In the genomic region with DNA sequence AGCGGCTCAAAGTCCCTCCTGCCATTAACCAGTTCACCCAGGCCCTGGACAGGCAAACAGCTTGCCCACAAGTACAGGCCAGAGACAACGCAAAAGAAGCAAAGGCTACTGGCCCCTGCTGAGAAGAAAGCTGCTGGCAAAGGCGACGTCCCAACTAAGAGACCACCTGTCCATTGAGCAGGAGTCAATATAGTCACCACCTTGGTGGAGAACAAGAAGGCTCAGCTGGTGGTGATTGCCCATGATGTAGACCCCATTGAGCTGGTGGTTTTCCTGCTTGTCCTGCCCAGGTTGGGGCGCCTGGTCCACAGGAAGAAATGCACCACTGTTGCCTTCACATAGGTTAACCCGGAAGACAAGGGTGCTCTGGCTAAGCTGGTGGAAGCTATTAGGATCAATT, we compare ENCODE assay signal across 8 mouse cellular contexts. TPM values are rescaled to one million over a fixed set of nuclear protein-coding genes. Genes with fewer than 3 reads are reported as not detected.
DNase-seq lines count a peak whose midpoint lies in the region; ATAC-seq and TF ChIP-seq lines count a peak whose summit lies in the region.
"Not testable (repeated sequence)": the region's sequence is repeated elsewhere in the genome, so short reads cannot be mapped to it uniquely, and the experiment has no call there.
"Had no signal": no experiment of that assay in that cellular context is flagged by ENCODE, and none has a peak within 500 bp of the region (broad histone marks: within the 10 kb centered on the region; RNA-seq: fewer than 3 reads in every experiment).

No protein-coding gene starts in this region.

- WGBS in cerebellum, adult 2 months: 37% methylated on average over 6 of the region's 6 CpGs
- WGBS in heart, embryonic 12.5 days: 68% methylated on average over 6 of the region's 6 CpGs
- 70% methylated on average over 6 of the region's 6 CpGs for WGBS in intestine, embryonic 14.5 days
- 72% methylated on average over 6 of the region's 6 CpGs for WGBS in limb, embryonic 11.5 days
- WGBS in lung, embryonic 16.5 days: 60% methylated on average over 6 of the region's 6 CpGs
- WGBS in neural tube, embryonic 12.5 days: 65% methylated on average over 6 of the region's 6 CpGs

- not testable (repeated sequence) for H3K27me3 ChIP-seq in cerebellum, adult 2 months (ENCODE audit: control insufficient read depth, insufficient read depth, low read length); erythroblast, embryonic 14.5 days (ENCODE audit: control insufficient read depth); heart, embryonic 12.5 days (replicated peaks); intestine, embryonic 14.5 days (replicated peaks; ENCODE audit: control insufficient read depth, insufficient read depth, low read length); limb, embryonic 11.5 days (ENCODE audit: control insufficient read depth, insufficient read depth, low read length); lung, embryonic 16.5 days (ENCODE audit: control insufficient read depth, insufficient read depth, low read depth, low read length); neural tube, embryonic 12.5 days (replicated peaks)

- not testable (repeated sequence) for H3K4me1 ChIP-seq in cerebellum, adult 2 months (ENCODE audit: control insufficient read depth, insufficient read depth, low read length); limb, embryonic 11.5 days (ENCODE audit: control insufficient read depth, insufficient read depth, low read length)
- H3K4me1 ChIP-seq in erythroblast, embryonic 14.5 days (ENCODE audit: control insufficient read depth): peaks cover 27% of the 10 kb centered on the region
- peaks cover 16% of the 10 kb centered on the region for H3K4me1 ChIP-seq in heart, embryonic 12.5 days (replicated peaks)
- peaks cover 20% of the 10 kb centered on the region for H3K4me1 ChIP-seq in intestine, embryonic 14.5 days (replicated peaks; ENCODE audit: control insufficient read depth, insufficient read depth, low read length)
- H3K4me1 ChIP-seq in lung, embryonic 16.5 days (replicated peaks; ENCODE audit: control insufficient read depth, insufficient read depth, low read length): peaks cover 12% of the 10 kb centered on the region
- peaks cover 18% of the 10 kb centered on the region for H3K4me1 ChIP-seq in neural tube, embryonic 12.5 days

- not testable (repeated sequence) for H3K27ac ChIP-seq in cerebellum, adult 2 months (ENCODE audit: insufficient read depth, low read length); heart, embryonic 12.5 days (ENCODE audit: poor library complexity, severe bottlenecking); limb, embryonic 11.5 days (replicated peaks; ENCODE audit: low read depth, low read length); lung, embryonic 16.5 days (ENCODE audit: low read length); neural tube, embryonic 12.5 days
- 0 out of 2 replicates have a peak overlapping the region, but pooled peaks have one; percentile 34 for H3K27ac ChIP-seq in intestine, embryonic 14.5 days (ENCODE audit: low read depth)

- peak overlapping the region; percentile 43 for H3K4me3 ChIP-seq in cerebellum, adult 2 months (replicated peaks; ENCODE audit: insufficient read depth, low read depth, low read length)
- H3K4me3 ChIP-seq in erythroblast, embryonic 14.5 days (replicated peaks): peak overlapping the region; percentile 68
- peak overlapping the region; percentile 95 for H3K4me3 ChIP-seq in heart, embryonic 12.5 days
- H3K4me3 ChIP-seq in intestine, embryonic 14.5 days (ENCODE audit: low read depth, low read length): peak overlapping the region; percentile 87
- peak overlapping the region; percentile 80 for H3K4me3 ChIP-seq in limb, embryonic 11.5 days (ENCODE audit: low read depth, low read length)
- peak overlapping the region; percentile 68 for H3K4me3 ChIP-seq in lung, embryonic 16.5 days (ENCODE audit: low read length)
- H3K4me3 ChIP-seq in neural tube, embryonic 12.5 days: peak overlapping the region; percentile 79; the same call in 1 of the 2 replicates

- not testable (repeated sequence) for TF ChIP-seq POLR2A in cerebellum, adult 2 months (IDR thresholded peaks at IDR 0.05; ENCODE audit: borderline replicate concordance, insufficient read depth, low read length)

- peak overlapping the region; percentile 96 for H3K4me2 ChIP-seq in heart, embryonic 12.5 days
- peak overlapping the region; percentile 56 for H3K4me2 ChIP-seq in intestine, embryonic 14.5 days (ENCODE audit: low read length)
- H3K4me2 ChIP-seq in limb, embryonic 11.5 days (ENCODE audit: low read depth, severe bottlenecking): peak overlapping the region; percentile 85
- H3K4me2 ChIP-seq in lung, embryonic 16.5 days (ENCODE audit: low read depth, low read length): peak overlapping the region; percentile 55
- H3K4me2 ChIP-seq in neural tube, embryonic 12.5 days (replicated peaks): peak overlapping the region; percentile 77

- H3K9ac ChIP-seq in heart, embryonic 12.5 days: peak overlapping the region; percentile 92
- H3K9ac ChIP-seq in intestine, embryonic 14.5 days (ENCODE audit: low read length): peak overlapping the region; percentile 77; the same call in 1 of the 2 replicates
- not testable (repeated sequence) for H3K9ac ChIP-seq in limb, embryonic 11.5 days (ENCODE audit: low read length)
- H3K9ac ChIP-seq in lung, embryonic 16.5 days (ENCODE audit: low read length): peak overlapping the region; percentile 74
- peak overlapping the region; percentile 79; the same call in 1 of the 2 replicates for H3K9ac ChIP-seq in neural tube, embryonic 12.5 days

- not testable (repeated sequence) for ATAC-seq in heart, embryonic 12.5 days (ENCODE audit: insufficient number of reproducible peaks, low FRiP score); intestine, embryonic 14.5 days (replicated peaks; ENCODE audit: low FRiP score, low TSS enrichment, low read depth); limb, embryonic 11.5 days (ENCODE audit: insufficient number of reproducible peaks, low FRiP score, low TSS enrichment, low read depth); lung, embryonic 16.5 days (ENCODE audit: low read depth); neural tube, embryonic 12.5 days (ENCODE audit: low FRiP score, low read depth)

- not testable (repeated sequence) for H3K9me3 ChIP-seq in erythroblast, embryonic 14.5 days (ENCODE audit: control insufficient read depth, low read length); heart, embryonic 12.5 days (replicated peaks); intestine, embryonic 14.5 days (ENCODE audit: control insufficient read depth, low read length); limb, embryonic 11.5 days (ENCODE audit: control insufficient read depth, low read length); lung, embryonic 16.5 days (ENCODE audit: control insufficient read depth, low read length); neural tube, embryonic 12.5 days

- peak; percentile 12 to 16 for DNase-seq in cerebellum, adult 2 months
- not testable (repeated sequence) for DNase-seq in intestine, embryonic 14.5 days (ENCODE audit: low spot score); limb, embryonic 11.5 days (ENCODE audit: low spot score)

- TF ChIP-seq CTCF in cerebellum, adult 2 months (IDR thresholded peaks at IDR 0.05; ENCODE audit: borderline replicate concordance, insufficient read depth, low read depth, low read length): not testable (repeated sequence)

- peaks cover 36% of the 10 kb centered on the region for H3K36me3 ChIP-seq in erythroblast, embryonic 14.5 days (ENCODE audit: control insufficient read depth)
- peaks cover 10% of the 10 kb centered on the region for H3K36me3 ChIP-seq in heart, embryonic 12.5 days
- H3K36me3 ChIP-seq in intestine, embryonic 14.5 days (ENCODE audit: control insufficient read depth, insufficient read depth, low read length): peaks cover 31% of the 10 kb centered on the region
- not testable (repeated sequence) for H3K36me3 ChIP-seq in limb, embryonic 11.5 days (ENCODE audit: control insufficient read depth, insufficient read depth, low read length); neural tube, embryonic 12.5 days
- H3K36me3 ChIP-seq in lung, embryonic 16.5 days (ENCODE audit: control insufficient read depth, insufficient read depth, low read length): peaks cover 12% of the 10 kb centered on the region; the same call in 1 of the 2 replicates

RNA-seq across cellular contexts. Expression of a gene that starts 0.8 kb away (rescaled TPM):
- 4.0 and 4.4 TPM in 2 replicates for polyA plus RNA-seq in cerebellum, adult 2 months (2012; rRNA removed)
- not detected in 2 replicates for polyA plus RNA-seq in erythroblast, embryonic 14.5 days (2012)
- polyA plus RNA-seq in heart, embryonic 12.5 days (2016; fragmentation: Nextera tagmentation; extraction: Ambion mirVana): 3.9 and 4.1 TPM in 2 replicates
- polyA plus RNA-seq in intestine, embryonic 14.5 days (2014; fragmentation: Nextera tagmentation; extraction: Ambion mirVana): 6.1 and 9.5 TPM in 2 replicates
- 3.9 and 4.4 TPM in 2 replicates for polyA plus RNA-seq in limb, embryonic 11.5 days (2014; fragmentation: Nextera tagmentation; extraction: Ambion mirVana)
- polyA plus RNA-seq in lung, embryonic 16.5 days (2015; fragmentation: Nextera tagmentation; extraction: Ambion mirVana): 11.1 and 13.1 TPM in 2 replicates
- polyA plus RNA-seq in neural tube, embryonic 12.5 days (2016; fragmentation: Nextera tagmentation; extraction: Ambion mirVana): 6.9 and 7.6 TPM in 2 replicates

RNA-seq across cellular contexts. Expression of a gene that starts 0.8 kb away (rescaled TPM):
- 17.5 and 18.4 TPM in 2 replicates for polyA plus RNA-seq in cerebellum, adult 2 months (2012; rRNA removed)
- polyA plus RNA-seq in erythroblast, embryonic 14.5 days (2012): 0.07 and 0.19 TPM in 2 replicates
- 35.7 and 37.1 TPM in 2 replicates for polyA plus RNA-seq in heart, embryonic 12.5 days (2016; fragmentation: Nextera tagmentation; extraction: Ambion mirVana)
- polyA plus RNA-seq in intestine, embryonic 14.5 days (2014; fragmentation: Nextera tagmentation; extraction: Ambion mirVana): 30.9 and 33.5 TPM in 2 replicates
- 24.1 and 28.8 TPM in 2 replicates for polyA plus RNA-seq in limb, embryonic 11.5 days (2014; fragmentation: Nextera tagmentation; extraction: Ambion mirVana)
- 41.7 and 43.5 TPM in 2 replicates for polyA plus RNA-seq in lung, embryonic 16.5 days (2015; fragmentation: Nextera tagmentation; extraction: Ambion mirVana)
- polyA plus RNA-seq in neural tube, embryonic 12.5 days (2016; fragmentation: Nextera tagmentation; extraction: Ambion mirVana): 33.9 and 37.2 TPM in 2 replicates

RNA-seq across cellular contexts. Expression of a gene that starts 18.9 kb away (rescaled TPM):
- 45.7 and 46.8 TPM in 2 replicates for polyA plus RNA-seq in cerebellum, adult 2 months (2012; rRNA removed)
- 9.0 and 9.1 TPM in 2 replicates for polyA plus RNA-seq in erythroblast, embryonic 14.5 days (2012)
- 28.5 and 28.6 TPM in 2 replicates for polyA plus RNA-seq in heart, embryonic 12.5 days (2016; fragmentation: Nextera tagmentation; extraction: Ambion mirVana)
- 45.1 and 48.6 TPM in 2 replicates for polyA plus RNA-seq in intestine, embryonic 14.5 days (2014; fragmentation: Nextera tagmentation; extraction: Ambion mirVana)
- polyA plus RNA-seq in limb, embryonic 11.5 days (2014; fragmentation: Nextera tagmentation; extraction: Ambion mirVana): 39.9 and 44.8 TPM in 2 replicates
- polyA plus RNA-seq in lung, embryonic 16.5 days (2015; fragmentation: Nextera tagmentation; extraction: Ambion mirVana): 36.1 and 36.6 TPM in 2 replicates
- polyA plus RNA-seq in neural tube, embryonic 12.5 days (2016; fragmentation: Nextera tagmentation; extraction: Ambion mirVana): 18.7 and 20.2 TPM in 2 replicates

RNA-seq across cellular contexts. Expression of a gene that starts 36.1 kb away (rescaled TPM):
- 23.8 and 24.5 TPM in 2 replicates for polyA plus RNA-seq in cerebellum, adult 2 months (2012; rRNA removed)
- polyA plus RNA-seq in erythroblast, embryonic 14.5 days (2012): 0.06 and 0.12 TPM in 2 replicates
- polyA plus RNA-seq in heart, embryonic 12.5 days (2016; fragmentation: Nextera tagmentation; extraction: Ambion mirVana): 6.7 and 7.8 TPM in 2 replicates
- polyA plus RNA-seq in intestine, embryonic 14.5 days (2014; fragmentation: Nextera tagmentation; extraction: Ambion mirVana): 5.7 and 9.4 TPM in 2 replicates
- 8.6 and 9.1 TPM in 2 replicates for polyA plus RNA-seq in limb, embryonic 11.5 days (2014; fragmentation: Nextera tagmentation; extraction: Ambion mirVana)
- polyA plus RNA-seq in lung, embryonic 16.5 days (2015; fragmentation: Nextera tagmentation; extraction: Ambion mirVana): 8.3 and 8.7 TPM in 2 replicates
- polyA plus RNA-seq in neural tube, embryonic 12.5 days (2016; fragmentation: Nextera tagmentation; extraction: Ambion mirVana): 10.6 and 14.2 TPM in 2 replicates

RNA-seq across cellular contexts. Expression of a gene that starts 36.4 kb away (rescaled TPM):
- 0.41 TPM in 1 of 2 replicates, not detected in the other for polyA plus RNA-seq in cerebellum, adult 2 months (2012; rRNA removed)
- polyA plus RNA-seq in erythroblast, embryonic 14.5 days (2012): 0.15 TPM in 1 of 2 replicates, not detected in the other
- polyA plus RNA-seq in heart, embryonic 12.5 days (2016; fragmentation: Nextera tagmentation; extraction: Ambion mirVana): 0.42 TPM in 1 of 2 replicates, not detected in the other
- polyA plus RNA-seq in intestine, embryonic 14.5 days (2014; fragmentation: Nextera tagmentation; extraction: Ambion mirVana): 1.6 TPM in 1 of 2 replicates, not detected in the other
- polyA plus RNA-seq in limb, embryonic 11.5 days (2014; fragmentation: Nextera tagmentation; extraction: Ambion mirVana): 0.23 TPM in 1 of 2 replicates, not detected in the other
- 1.6 and 1.8 TPM in 2 replicates for polyA plus RNA-seq in lung, embryonic 16.5 days (2015; fragmentation: Nextera tagmentation; extraction: Ambion mirVana)
- 1.2 and 1.7 TPM in 2 replicates for polyA plus RNA-seq in neural tube, embryonic 12.5 days (2016; fragmentation: Nextera tagmentation; extraction: Ambion mirVana)
- polyA plus RNA-seq: brain, embryonic 14.5 days had no signal

Comparison
In these comparisons a context has a peak if more than half of its experiments do, and no peak if none do; other contexts are left out.
1. H3K4me3 ChIP-seq: peak in every context shown above with its lines; median percentile 95 in heart, embryonic 12.5 days; 87 in intestine, embryonic 14.5 days; 80 in limb, embryonic 11.5 days; 79 in neural tube, embryonic 12.5 days; 68 in erythroblast, embryonic 14.5 days; 68 in lung, embryonic 16.5 days; 43 in cerebellum, adult 2 months.
2. RNA of a gene that starts 0.8 kb away (polyA plus RNA-seq): 41.7 to 43.5 TPM in lung, embryonic 16.5 days, 33.9 to 37.2 TPM in neural tube, embryonic 12.5 days, 35.7 to 37.1 TPM in heart, embryonic 12.5 days, 30.9 to 33.5 TPM in intestine, embryonic 14.5 days, 24.1 to 28.8 TPM in limb, embryonic 11.5 days and 17.5 to 18.4 TPM in cerebellum, adult 2 months; 0.07 to 0.19 TPM in erythroblast, embryonic 14.5 days; every median in the first group is over 10 times any median in the second.
3. Peak in every context shown above with its lines, with median percentiles within 50 percentile points of each other: H3K4me2 ChIP-seq.